Mouse (Mus musculus) left cerebral cortex, adult 8-10 months (tissue): ENCODE results near the gene Slc22a16. TPM values are rescaled to one million over a fixed set of nuclear protein-coding genes. Genes with fewer than 3 reads are reported as not detected.

Experiments
- DNase-seq, 2 experiments: peaks; one replicate each; pipeline ENCODE4 v3.0.0; 2022; ENCODE audit warnings: low spot score in 2 of 2
- total RNA-seq, 4 experiments: library from RNA; stranded (reverse); gene quantifications; 2 replicates each; pipeline ENCODE4 v1.2.4; 2022

Slc22a16 gene
- total RNA-seq, 4 experiments from 2014 or later: not detected

DNA sequence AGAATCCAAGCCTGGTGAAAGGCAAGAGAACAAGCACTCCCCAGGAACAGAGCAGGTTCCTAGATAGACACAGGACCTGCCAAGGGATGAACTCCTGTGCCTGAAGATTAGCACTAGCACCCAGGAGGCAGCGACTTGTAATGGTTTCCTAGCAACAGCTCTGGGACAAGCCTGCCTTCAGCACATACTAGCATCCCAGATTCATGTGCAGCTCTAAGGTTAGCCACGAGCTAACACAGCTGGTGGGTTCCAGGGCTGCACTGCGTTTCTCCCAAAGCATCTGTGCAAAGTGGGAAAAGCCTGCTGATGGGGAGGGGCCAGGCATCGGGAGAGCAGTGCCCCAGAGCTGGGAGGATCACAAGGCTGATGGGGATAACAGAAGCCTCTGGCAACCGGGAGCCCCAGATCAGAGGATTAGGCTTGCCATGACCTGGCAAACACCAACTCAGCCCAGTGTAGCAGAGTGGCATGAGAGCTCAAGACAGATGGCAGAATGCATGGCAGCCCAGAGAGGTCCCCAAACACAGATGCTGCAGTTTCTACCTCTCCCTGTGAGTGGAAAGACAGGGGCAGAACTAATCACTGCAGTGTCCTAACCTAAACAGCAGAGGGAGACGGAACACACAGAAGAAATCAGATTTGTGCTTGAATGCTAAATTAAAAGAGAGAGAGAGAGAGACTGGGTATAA lies 34.7 kb downstream of the Slc22a16 start:
- DNase-seq: no peak

DNA sequence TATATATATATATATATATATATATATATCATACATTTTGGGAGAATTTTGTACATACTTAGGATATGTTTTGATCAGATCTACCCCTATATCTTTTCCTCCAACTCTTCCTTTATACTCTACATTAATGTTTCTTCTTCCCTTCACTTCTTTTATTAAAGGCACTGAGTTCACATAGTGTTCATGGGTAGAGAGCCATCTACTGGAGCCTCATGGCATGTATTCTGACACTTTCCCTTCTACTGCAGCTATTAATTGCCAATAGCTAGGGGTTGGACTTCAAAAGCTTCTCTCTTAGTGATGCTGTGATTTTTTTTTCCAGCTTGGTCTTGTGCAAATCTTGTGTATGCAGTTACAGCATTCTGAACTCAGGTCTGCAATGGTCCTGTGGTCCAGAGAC lies 47.8 kb downstream of the Slc22a16 start:
- DNase-seq: no peak

DNA sequence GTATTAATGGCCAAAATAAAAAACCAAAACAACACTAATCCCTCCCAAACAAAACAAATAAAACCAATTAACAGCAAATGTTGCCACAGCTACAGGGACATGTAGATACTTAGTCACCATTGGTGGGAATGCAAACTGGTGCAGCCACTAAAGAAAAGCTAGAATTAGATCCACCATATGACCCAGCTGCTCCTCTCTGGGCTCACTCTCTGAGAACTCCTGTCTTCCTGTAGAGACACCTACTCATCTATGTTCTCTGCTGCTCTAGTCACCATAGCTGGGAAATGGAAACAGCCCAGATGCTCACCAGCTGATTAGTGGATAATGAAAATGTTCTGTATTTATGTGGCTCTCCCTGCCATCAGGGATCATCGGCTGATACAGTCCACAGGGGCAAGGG lies 49.6 kb downstream of the Slc22a16 start:
- no peak for DNase-seq

DNA sequence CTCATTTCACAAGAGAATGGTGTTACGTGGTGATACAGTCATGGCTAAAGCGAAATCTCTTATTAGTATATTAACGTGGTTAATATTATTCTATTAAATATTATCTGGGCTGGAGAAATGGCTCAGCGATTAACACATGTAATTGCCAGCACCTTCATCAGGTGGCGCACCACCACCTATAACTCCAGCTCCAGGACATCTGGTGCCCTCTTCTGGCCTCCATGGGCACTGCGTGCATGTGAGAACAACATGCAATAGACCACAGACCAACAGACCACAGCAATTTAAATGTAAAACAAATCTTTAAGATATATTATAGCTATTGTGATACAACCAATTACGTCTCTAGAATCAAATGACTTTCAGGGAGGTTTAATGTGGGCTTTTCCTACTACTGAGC lies 59.0 kb downstream of the Slc22a16 start:
- no peak for DNase-seq

DNA sequence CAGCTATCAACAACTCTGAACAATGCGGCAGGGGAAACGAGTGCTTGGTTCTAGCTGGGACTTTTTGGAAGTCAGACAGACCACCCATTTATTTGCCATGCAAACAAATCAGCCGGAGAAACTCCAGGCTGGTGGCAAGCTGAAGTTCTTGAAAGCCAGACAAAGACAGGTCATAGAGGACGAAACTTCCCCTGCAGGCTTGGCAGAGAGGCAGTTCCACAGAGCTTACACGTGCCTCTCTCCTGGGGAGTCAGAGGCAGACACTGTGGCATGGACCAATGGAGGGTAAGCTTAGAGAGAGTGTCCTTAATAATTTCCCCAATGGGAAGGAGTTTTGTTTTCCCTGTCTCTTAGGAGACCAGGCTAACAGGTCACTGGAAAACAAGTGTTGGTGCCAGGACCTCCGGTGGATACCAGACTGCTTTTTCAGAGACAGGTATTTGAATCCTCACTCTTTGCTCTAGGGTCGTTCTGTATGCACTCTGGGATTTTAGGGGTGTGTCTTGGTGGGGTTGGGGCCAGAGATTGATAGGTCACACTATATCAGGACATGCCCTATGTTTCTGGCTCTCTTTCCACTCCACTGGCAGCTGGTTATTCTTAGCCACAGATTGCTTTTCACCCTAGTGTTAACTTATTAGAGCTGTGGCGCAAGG lies 59.6 kb downstream of the Slc22a16 start, which contains the start of gene Ddo:
Gene Ddo (plus strand): TSS at position 356 of the 656 bp plus-strand sequence.
- DNase-seq: no peak

DNA sequence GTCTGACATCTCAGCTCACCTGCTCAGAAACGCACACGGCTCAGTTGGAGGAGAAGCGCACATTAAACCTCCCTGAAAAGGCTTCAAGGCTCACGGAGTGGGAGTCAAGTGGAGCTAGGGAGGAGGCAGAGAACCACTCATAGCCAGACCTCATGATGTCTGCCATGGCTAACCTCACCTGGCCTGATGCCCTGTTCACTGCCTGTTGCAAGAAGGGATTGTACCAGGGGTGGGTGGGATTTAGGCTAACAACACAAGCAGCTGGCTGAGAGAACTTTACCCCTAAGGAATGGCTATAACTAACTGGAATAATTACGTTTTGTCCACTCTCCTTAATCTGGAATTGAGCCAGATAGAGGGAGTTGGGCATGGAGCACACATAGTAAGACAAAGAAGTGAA lies 60.3 kb downstream of the Slc22a16 start:
- no peak for DNase-seq

DNA sequence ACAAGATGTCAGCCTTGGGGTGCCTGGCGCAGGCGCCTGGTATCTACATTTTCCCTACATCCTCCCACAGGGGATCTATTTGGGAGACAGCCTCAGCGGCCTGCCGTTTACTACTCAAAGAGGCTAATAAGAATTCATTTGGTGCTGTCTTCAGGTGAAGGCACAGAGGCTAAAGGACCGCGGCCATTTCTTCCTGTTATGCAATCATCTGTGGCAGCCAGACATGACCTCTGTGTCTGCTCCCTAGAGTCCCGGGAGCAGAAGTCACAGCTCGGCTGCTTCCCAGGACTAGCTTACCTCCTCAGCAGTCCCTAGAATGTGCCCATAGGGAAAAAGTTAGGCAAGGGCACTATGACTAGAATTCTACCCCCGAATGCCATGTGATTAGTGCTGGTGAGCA lies 60.8 kb downstream of the Slc22a16 start:
- no peak for DNase-seq

DNA sequence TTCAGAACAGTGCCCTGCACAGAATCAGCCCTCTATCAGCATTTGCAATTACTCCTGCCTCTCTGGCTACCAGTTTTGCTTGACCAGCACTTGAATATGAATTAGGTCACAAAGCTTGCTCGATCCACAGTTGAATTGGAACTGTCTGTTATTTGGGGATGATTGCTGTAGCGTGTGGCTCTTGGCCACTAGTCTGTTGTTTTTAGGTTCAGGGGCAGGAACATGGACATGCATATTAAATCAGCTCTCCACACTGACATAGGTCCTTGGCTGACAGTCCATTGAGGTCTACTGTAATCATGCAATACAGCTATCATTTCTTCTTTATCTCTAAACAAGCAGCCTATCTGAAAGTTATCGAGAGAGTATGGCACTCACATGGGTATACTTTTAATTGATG lies 62.0 kb downstream of the Slc22a16 start:
- no peak for DNase-seq

DNA sequence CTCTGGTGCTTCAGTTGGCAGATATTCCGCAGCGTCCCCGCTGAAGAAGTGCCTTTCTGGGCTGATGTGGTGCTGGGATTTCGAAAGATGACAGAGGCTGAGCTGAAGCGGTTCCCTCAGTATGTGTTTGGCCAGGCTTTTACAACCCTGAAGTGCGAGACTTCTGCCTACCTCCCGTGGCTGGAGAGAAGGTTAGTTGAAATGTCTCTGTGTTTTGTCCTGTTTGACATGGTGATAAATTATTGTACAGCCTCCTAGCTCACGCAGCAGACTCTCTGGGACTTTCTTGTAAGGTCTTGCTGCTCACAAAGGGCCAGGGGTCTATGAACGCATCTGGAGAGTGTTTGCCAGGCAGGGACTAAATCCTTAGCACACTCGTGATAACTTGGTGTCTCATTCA lies 67.2 kb downstream of the Slc22a16 start:
- DNase-seq: no peak

DNA sequence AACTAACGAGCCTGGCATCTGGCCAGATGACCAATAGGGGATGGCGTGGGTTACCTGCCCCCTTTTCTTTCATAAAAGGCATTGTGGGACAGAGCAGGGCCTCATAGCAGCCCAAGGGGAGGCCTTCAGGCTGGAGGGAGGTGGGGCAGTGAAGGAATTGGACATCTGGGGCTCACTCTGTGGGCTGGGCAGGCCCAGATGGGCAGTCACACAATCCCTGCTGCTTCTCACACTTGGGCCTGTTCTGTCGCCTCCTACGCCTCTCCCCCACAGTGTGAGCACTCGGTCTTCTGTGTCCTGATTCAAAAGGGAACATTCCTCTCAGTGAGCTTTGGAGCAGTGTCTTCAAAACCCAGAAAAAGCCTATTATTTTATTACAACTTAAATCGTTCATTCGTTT lies 68.1 kb downstream of the Slc22a16 start:
- peak; percentile 47 to 91 for DNase-seq

DNA sequence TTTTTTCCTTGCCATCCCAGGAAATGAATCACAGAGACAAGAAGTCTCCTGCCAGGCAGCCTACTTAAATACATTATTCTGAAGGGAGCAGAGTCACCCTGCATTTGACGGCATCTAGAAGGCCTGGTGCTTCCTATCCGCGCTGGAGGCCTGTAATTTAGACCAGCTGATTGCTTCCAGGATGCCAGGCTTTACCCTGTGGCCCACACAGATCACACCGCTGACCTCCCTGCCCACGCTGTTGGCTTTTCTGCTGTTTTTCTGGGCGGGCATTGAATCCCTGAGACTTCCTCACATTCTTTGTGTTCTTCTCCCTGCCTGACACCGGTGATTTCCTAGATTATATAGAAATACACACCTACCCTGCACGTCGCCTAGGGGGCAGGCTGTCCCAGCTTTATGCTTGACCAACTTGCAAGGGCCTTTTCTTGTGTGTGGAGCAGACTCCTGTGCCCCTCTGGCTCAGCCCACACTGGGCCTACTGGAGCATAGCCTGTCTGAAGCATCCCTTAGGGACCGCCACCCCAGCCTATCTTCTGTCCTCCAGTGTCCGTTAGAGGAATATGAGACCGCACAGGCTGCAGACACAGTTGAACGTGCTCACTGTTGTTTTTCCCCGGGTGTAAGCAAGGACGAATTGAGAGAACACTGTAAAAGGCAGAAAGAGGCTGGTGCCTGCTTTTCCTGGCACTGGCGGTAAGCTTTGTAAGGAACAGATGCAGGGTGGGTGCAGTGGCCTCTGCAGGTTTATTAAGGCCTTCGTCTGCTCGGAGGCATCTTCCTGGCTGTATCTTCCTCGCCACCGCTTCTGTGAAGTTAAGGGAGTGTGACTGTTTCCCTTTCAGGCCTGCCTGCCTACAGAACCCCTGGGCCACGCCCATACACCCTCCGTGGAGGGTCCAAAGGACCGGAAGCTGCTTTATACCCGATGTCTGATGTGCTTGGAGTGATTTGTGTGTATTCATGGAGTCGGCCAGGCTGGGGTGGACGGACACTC lies 69.0 kb downstream of the Slc22a16 start:
- DNase-seq: peak in 1 of 2 experiments; percentile 68

DNA sequence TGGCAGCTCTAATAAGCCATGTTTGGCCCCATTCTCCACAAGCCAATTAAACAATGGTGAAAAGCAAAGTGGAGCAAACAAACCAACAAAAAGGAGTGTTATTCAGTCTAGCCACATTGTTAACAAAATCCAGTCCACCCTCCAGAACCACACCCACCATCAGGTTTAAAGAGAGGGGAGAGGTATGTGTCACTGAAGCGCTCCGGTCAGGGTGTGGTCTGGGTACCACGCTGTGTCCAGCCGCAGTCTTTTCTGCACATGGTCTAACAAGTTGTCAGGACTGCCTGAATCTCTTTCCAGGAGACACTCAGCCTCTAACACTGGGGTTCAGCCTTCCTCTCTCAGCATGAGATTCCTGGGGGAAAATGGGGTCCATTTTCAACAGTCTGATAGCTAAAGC lies 70.3 kb downstream of the Slc22a16 start:
- no peak for DNase-seq

DNA sequence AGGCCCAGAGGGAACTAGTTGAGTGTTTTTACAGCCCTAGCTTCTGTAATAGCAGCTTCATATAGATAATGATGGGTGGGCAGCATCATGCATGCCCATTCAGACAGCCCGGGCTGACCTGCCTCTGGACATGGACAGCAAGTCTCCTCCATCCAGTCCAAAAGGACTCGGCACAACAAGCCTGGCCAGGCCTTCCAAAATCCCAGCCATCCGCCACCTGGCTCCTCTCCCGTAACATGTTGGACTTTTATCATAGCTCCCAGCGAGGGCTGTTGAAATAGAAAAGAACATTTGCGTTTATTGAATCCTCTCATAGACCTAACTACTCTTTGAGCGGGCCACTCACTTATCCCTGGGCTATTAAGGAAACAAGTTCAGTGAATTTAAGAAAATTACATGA lies 71.8 kb downstream of the Slc22a16 start:
- no peak for DNase-seq

DNA sequence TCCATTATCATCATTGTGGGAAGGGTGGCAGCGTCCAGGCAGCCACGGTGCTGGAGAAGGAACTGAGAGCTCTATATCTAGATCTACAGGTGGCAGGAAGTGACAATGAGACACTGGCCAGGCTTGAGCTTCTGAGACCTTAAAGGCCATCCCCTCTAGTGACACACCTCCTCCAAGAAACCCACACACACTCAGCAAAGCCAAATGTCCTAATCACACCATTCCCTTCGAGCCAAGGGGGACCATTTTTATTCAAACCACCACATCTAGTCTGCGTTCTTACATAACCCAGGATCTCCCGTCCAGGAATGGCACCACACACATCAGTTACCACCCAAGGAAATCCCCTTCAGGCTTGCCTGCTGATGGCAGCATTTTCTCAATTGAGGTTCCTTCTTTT lies 73.0 kb downstream of the Slc22a16 start:
- no peak for DNase-seq

DNA sequence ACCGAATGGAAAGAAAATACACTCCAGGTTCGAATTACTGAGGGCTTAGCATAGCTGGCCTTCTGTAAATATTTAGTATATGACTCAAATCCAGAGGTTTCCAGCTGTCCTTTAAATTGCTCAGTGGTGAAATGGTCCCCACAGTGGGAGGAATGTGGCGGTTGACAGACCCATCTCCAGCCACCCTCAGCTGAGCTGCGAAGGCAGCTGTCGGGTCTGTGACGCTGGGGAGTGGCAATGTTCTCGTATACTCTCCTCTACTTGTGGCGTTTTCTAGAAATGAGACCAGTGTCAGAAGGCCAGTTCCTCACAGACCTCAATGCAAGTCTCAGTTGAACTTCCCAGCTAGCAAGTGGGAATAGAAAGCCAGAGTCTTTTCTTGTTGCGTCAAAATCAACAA lies 74.3 kb downstream of the Slc22a16 start:
- no peak for DNase-seq

DNA sequence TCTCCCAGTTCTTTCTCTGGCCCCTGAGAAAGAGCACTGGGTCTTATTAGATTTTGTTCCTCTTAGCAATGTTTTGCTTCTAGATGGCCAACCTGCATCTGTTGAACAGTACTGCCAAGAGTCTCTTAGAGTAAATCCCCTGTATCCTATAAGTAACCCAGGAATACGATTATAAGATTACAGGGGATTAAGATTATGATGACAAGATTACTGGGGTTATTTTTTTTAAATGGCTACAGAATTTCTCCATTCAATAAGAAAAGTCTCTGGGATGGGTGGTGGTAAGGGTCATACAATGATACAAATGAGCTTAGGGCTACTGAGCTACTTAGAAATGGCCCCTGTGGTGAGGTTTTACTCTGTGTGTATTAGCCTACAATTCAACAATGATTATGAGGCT lies 75.2 kb downstream of the Slc22a16 start:
- DNase-seq: no peak

DNA sequence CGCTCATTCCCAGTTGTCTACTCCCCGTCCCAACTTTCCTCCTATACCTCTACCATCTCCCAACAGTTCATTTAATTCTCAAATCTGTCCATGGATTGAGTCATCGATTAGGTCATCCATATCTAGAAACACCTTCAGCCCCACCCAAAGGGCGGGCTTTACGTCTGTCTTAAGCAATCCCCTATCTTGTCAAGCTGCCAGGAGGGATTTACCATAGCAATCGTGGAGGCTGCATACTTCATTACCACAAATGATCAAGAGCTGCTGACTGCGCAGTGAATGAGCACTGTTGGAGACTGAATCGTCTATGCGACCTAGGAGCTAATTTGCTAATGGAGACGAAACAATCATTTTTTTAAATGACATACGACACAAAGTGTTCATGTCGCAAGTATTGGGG lies 78.6 kb downstream of the Slc22a16 start:
- DNase-seq: no peak

DNA sequence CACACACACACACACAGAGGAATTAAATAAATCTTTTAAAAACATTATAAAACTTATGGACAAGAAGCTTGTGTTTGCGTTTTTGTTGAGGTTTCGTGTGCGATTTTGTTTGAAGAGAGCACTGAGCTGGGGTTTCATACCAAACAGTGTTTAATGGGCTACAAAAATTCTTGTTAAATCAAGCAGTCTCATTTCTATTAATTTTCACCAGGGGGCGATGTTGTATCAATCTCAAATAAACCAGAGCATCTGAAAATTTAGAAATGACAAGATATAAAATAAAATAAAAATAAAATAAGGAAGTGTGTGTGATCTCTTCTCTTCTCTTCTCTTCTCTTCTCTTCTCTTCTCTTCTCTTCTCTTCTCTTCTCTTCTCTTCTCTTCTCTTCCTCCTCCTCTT lies 79.5 kb downstream of the Slc22a16 start:
- DNase-seq: no peak

DNA sequence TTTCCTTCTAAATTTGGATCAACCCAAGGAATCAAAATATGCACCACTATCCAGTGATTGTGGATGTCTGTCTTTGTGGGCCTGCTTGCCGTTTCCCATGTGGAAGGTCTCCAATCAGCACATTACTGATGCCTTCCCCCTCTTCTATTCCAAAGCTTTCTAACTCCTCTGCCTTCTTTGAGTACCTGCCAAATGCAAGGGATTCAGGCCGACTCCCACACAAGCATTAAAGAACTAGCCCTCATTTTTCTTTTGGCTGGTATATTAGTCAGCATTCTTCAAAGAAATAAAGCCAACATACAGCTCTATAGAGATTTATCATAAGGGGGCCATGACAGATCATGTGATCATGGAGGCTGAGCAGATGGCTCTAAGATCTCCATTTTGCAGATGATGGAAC lies 81.5 kb downstream of the Slc22a16 start:
- no peak for DNase-seq
